Mouse (Mus musculus): ENCODE data around the gene Fam25c.
"Not testable (repeated sequence)": the region's sequence is repeated elsewhere in the genome, so short reads cannot be mapped to it uniquely, and the experiment has no call there.

The Fam25c gene

GRCm38 (mm10) chr14:34355301-34355700 lies at the start of gene Fam25c:
Gene Fam25c (minus strand): TSS chr14:34355433.
- DNase-seq (ENCODE audit: low spot score): no peak

- DNase-seq (ENCODE audit: low spot score): no peak
These were observed 48.2 kb upstream of the Fam25c start for GRCm38 (mm10) chr14:34403424-34403823.

DNA sequence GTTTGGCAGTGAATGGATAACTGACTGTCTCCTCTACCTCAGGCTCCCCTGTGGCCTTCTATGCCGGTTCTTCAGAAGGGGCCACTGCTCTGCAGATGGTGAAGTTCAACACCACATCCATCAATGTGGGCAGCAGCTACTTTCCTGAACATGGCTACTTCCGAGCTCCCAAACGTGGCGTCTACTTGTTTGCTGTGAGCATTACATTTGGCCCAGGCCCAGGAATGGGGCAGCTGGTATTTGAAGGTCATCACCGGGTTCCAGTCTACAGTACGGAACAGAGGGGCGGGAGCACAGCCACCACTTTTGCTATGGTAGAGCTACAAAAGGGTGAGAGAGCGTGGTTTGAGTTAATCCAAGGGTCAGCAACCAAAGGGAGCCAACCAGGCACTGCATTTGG lies 47.6 kb upstream of the Fam25c start:
- DNase-seq (ENCODE audit: low spot score): no peak

- DNase-seq (ENCODE audit: low spot score): peak; percentile 42
These were observed 45.9 kb upstream of the Fam25c start for GRCm38 (mm10) chr14:34401135-34401534.

DNA sequence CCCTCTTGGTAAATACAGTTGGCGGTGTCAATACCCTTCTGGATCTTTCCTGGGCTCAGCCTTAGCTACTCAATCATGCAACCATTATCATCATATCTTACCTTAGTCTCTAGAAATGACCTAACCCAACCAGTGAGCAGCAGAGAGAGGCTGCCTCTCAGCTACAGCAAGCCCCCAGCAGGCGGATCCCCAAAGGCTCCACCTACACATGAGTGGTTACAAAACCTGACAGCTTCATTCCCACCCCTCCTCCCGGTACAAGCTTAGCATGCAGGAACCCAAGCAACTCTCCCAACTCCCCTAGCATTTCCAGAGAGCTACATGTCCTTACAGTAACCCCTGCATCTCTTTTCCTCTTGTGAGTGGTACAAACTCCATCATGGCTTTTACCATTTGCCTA lies 44.8 kb upstream of the Fam25c start:
- DNase-seq (ENCODE audit: low spot score): no peak

DNA sequence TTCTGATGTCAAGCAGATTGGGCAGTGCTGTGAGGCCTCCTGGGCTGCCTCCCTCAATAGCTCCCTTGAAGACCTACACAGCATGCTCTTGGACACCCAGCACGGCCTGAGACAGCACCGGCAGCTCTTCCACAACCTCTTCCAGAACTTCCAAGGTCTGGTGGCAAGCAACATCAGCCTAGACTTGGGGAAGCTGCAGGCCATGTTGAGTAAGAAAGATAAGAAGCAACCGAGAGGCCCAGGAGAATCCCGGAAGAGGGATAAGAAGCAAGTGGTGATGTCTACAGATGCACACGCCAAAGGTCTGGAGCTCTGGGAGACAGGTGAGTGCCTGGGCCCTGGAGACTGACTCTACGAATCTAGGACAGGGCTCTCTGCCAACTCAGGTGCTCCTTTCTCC lies 44.1 kb upstream of the Fam25c start:
- no peak for DNase-seq (ENCODE audit: low spot score)

DNA sequence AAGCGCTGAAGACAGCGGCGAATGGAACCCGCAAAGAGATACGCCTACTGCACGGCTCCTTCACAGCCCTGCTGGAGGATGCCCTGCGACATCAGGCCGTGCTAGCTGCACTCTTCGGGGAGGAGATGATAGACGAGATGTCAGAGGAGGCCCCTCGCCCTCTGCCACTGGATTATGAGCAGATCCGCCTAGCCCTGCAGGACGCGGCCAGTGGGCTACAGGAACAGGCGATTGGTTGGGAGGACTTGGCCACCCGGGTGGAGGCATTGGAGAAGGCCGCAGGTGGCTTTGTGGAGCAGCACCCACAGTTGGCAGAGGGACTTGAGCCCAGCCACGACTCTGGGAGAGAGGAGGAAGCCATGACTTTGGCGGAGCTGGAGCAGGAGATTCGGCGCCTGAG lies 43.7 kb upstream of the Fam25c start:
- no peak for DNase-seq (ENCODE audit: low spot score)

GRCm38 (mm10) chr14:34397871-34398270 lies 42.6 kb upstream of the Fam25c start:
- DNase-seq (ENCODE audit: low spot score): no peak

DNA sequence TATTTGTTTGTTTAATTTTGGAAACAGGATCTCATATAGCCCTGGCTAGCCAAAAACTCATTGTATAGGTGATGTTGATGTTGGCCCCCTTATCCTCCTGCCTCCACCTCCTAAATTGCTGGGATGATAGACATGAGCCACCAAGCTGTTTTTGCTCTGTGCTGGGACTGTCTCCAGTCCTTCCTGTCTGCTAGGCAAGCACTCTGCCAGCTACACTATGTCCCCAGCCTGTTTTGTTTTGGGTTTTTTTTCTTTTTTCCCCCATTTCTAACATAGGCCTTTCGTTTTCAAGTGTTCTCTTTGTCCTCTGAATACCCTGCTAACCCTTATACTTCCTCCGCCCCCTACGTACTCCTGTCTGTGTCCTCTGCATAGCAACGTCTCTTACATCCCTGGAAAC lies 38.1 kb upstream of the Fam25c start:
- no peak for DNase-seq (ENCODE audit: low spot score)

DNA sequence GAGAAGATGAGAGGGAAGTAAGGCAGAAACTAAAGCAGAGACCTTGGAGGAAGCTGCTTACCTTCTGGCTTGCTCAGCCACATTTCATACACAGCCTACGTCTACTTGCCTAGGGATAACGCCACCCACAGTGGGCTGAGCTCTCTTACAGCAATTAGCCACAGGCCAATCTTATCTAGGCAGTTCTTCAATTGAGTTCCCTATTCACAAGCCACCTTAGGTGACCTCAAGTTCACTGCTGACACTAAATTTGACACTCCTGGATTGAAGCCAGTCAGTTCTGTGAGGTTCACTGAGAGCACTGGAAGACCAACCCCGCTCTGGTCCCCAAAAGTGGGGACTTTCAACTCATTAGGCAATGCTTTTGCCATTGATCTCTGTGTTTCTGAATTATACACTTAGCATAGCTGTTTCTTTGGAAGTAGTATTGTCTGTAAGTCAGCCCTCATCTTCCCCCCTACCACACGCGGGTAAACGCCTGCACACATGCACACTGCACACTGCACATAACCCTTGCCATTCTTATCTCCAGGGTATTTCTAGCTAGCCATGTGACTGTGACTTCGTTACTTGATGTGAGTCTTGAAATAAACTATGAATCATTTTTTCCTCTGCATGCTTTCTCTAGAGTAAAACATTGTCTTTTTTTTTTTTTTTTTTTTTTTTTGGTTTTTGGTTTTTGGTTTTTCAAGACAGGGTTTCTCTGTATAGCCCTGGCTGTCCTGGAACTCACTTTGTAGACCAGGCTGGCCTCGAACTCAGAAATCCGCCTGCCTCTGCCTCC lies 27.9 kb upstream of the Fam25c start:
- no peak for DNase-seq (ENCODE audit: low spot score)

- DNase-seq (ENCODE audit: low spot score): peak; percentile 17
These were observed 23.5 kb upstream of the Fam25c start for GRCm38 (mm10) chr14:34378560-34379331.

DNA sequence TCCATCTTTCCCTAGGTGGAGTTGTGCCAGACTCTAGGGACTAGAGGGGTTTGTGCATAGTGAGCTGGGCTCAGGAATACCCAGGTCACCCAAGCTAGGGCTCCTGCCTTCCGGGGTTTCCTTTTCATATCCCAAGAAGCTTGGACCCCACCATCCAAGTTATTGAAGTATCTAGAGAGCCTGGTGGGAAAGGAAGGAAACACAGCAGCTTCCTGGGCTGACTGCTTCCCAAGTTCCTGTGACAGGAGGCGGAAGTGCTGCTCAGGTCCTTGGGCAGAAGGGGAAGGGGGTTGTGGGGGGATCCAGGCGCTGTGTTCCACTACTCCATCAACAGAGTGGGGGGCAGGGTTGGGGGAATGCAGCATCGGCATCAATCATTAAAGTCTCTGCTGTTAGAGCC lies 21.9 kb upstream of the Fam25c start:
- DNase-seq (ENCODE audit: low spot score): no peak

DNA sequence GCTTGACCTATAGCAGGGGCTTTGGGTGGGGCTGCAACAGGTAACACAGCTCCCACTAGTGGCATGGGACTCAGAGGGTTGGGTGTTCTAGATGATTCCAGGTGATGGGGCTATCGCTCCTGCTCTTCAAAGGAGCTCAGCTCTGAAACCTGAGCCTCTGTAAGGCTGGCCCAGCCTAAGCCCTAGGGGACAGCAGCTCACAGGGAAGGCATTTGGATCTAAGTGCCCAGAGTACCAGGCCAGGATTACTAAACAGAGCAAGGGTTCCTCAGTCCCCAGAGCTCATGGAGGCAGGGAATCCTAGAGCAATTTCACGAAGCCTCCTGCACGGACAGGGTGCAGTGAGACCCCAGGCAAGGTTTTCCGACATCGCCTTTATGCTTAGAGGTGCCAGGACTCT lies 20.7 kb upstream of the Fam25c start:
- no peak for DNase-seq (ENCODE audit: low spot score)

- no peak for DNase-seq (ENCODE audit: low spot score)
These were observed 20.2 kb upstream of the Fam25c start, which contains the start of gene Mmrn2 for GRCm38 (mm10) chr14:34375415-34375904. Gene Mmrn2 (plus strand): TSS chr14:34375465.

DNA sequence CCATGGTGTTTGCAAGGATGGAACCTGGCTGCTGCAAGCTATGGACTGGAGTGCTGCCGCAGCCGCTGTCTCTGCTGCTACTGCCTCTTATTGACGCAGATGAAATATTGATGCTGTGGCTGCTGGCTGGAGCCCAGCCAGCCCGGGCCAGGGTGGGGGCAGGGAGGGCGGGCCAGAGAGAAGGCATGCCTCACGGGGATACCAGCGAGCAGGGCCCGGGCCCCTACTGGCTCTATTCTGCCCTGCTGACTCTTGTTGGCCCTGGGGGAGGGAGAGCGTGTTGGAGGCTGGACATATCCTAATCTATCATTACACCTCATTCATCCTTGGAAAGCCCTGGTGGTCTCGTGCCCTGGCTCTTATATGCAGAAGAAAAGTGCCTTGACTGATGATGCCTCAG lies 19.3 kb upstream of the Fam25c start, which contains the start of gene Sncg:
Sncg (minus strand) TSS at position 213 of the 400 bp plus-strand sequence.
- no peak for DNase-seq (ENCODE audit: low spot score)

- no peak for DNase-seq (ENCODE audit: low spot score)
These were observed 18.3 kb upstream of the Fam25c start for GRCm38 (mm10) chr14:34373581-34373980.

DNA sequence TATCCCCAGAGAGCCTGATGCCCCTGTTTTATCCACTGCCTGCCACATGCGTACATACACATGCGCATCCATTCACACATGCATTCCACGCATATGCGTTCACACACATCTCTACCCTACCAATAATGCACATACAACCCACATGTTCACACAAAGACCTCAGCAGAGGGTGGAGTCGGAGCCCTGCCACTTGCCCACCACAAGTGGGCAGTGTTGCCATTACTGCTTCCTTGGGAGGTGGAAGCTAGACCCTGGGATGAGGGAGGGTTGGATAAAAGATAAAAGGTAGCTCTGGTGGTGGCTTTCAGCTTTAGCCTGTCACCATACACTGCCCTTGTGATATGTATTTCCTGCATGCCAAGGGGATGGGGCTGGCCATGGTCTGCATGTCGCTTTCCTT lies 17.4 kb upstream of the Fam25c start:
- DNase-seq (ENCODE audit: low spot score): no peak

DNA sequence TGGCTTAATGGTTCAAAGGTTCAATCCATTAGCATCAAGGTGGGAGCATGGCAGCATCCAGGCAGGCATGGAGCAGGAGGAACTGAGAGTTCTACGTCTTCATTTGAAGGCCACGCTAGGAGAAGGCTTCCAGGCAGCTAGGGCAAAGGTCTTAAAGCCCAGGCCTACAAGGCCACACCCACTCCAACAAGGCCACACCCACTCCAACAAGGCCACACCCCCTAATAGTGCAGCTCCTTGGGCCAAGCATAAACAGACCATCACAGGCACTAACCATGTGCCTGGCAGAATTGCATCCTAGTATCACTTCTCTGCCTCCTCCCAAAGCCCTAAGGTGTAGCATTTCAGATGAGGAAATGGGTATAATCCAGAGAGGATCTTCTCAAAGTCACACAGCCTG lies 16.5 kb upstream of the Fam25c start:
- DNase-seq (ENCODE audit: low spot score): no peak

- no peak for DNase-seq (ENCODE audit: low spot score)
These were observed 15.7 kb upstream of the Fam25c start for GRCm38 (mm10) chr14:34370921-34371320.

DNA sequence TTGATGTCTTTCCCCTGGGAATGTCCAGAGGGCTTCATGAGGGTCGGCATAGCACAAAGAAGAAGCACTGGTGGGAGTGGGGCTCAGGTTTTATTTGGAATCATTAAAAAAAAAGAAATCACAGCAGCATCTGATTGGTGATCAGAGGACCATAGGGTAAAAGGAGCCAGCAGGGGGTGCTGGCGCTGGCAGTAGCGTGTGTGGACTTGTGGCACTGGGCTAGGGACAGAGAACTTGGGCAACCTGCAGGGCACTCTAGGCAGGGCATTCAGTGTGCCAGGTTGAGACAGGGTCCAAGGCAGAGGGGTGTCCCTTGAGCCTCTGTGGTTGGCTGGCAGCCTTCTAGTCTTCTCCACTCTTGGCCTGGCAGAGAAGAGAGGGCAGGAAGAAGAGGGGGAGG lies 15.0 kb upstream of the Fam25c start:
- no peak for DNase-seq (ENCODE audit: low spot score)

GRCm38 (mm10) chr14:34365147-34365507 lies 9.9 kb upstream of the Fam25c start:
- DNase-seq (ENCODE audit: low spot score): no peak

- not testable (repeated sequence) for DNase-seq (ENCODE audit: low spot score)
These were observed 9.3 kb upstream of the Fam25c start for GRCm38 (mm10) chr14:34364254-34365146.
